Mouse (Mus musculus) lung, postnatal 0 days (tissue): Measurements from ENCODE around the gene Arhgef40. TPM values are rescaled to one million over a fixed set of nuclear protein-coding genes. Genes with fewer than 3 reads are reported as not detected.
A peak's percentile ranks its signal among the peaks of the same experiment; 100 is the strongest.

Experiments
- ATAC-seq: fragments of 200-750 bp; cut with Nextera tagmentation; 2 replicates; pipeline ENCODE4 v1.8.0; 2017; ENCODE audit warnings: moderate library complexity
- DNase-seq: peaks from one replicate; pipeline ENCODE4 v3.0.0-alpha.2; 2016; ENCODE audit warnings: low spot score
- H3K27ac ChIP-seq: fragments of 300-500 bp; sonication (generic); 2 replicates; pipeline ENCODE4 v1.5.1; 2014; ENCODE audit warnings: antibody characterized with exemption, mild to moderate bottlenecking, low read length, mixed read lengths
- H3K27me3 ChIP-seq: fragments of 300-500 bp; sonication (generic); replicated peaks from 2 replicates; pipeline ENCODE4 v1.6.1; 2014; ENCODE audit warnings: low read length, mixed read lengths; ENCODE audit not compliant: insufficient read depth
- H3K36me3 ChIP-seq: fragments of 300-500 bp; sonication (generic); 2 replicates; pipeline ENCODE4 v1.6.1; 2014; ENCODE audit warnings: low read length, mixed read lengths; ENCODE audit not compliant: insufficient read depth
- H3K4me1 ChIP-seq: fragments of 300-500 bp; sonication (generic); 2 replicates; pipeline ENCODE4 v1.6.1; 2014; ENCODE audit warnings: antibody characterized with exemption, low read depth, low read length, mixed read lengths; ENCODE audit not compliant: insufficient read depth
- H3K4me2 ChIP-seq: fragments of 300-500 bp; sonication (generic); replicated peaks from 2 replicates; pipeline ENCODE4 v1.6.1; 2014; ENCODE audit warnings: low read depth, mild to moderate bottlenecking, low read length, moderate library complexity, mixed read lengths
- H3K4me3 ChIP-seq: fragments of 300-500 bp; sonication (generic); 2 replicates; pipeline ENCODE4 v1.5.1; 2014; ENCODE audit warnings: low read depth, low read length
- H3K9ac ChIP-seq: fragments of 300-500 bp; sonication (generic); replicated peaks from 2 replicates; pipeline ENCODE4 v1.6.1; 2014; ENCODE audit warnings: low read depth, mild to moderate bottlenecking
- H3K9me3 ChIP-seq: fragments of 300-500 bp; sonication (generic); 2 replicates; pipeline ENCODE4 v1.6.1; 2016; ENCODE audit warnings: low read length, mixed read lengths
- CTCF ChIP-seq: IDR thresholded peaks from 2 replicates; pipeline ENCODE4 v1.5.1; 2016; ENCODE audit warnings: antibody characterized with exemption, mild to moderate bottlenecking
- EP300 ChIP-seq: IDR thresholded peaks from 2 replicates; pipeline ENCODE4 v1.6.1; 2016; ENCODE audit warnings: antibody characterized with exemption, mild to moderate bottlenecking, control low read depth
- WGBS: fragments of 180-500 bp; shearing (Covaris S2); extraction: QIAGEN DNeasy Blood & Tissue Kit; methylation state at CpG from one replicate; pipeline ENCODE4 v1.1.7; 2014; 5-methylcytosine and 5-hydroxymethylcytosine counted together
- polyA plus RNA-seq: library from polyadenylated mRNA; unstranded; fragments of >200 nt; fragmentation: Nextera tagmentation; extraction: Ambion mirVana; gene quantifications from 2 replicates; pipeline ENCODE4 v1.2.1, GENCODE M21; 2015

The Arhgef40 gene
- polyA plus RNA-seq, result 46.3 and 56.6 TPM in 2 replicates

DNA sequence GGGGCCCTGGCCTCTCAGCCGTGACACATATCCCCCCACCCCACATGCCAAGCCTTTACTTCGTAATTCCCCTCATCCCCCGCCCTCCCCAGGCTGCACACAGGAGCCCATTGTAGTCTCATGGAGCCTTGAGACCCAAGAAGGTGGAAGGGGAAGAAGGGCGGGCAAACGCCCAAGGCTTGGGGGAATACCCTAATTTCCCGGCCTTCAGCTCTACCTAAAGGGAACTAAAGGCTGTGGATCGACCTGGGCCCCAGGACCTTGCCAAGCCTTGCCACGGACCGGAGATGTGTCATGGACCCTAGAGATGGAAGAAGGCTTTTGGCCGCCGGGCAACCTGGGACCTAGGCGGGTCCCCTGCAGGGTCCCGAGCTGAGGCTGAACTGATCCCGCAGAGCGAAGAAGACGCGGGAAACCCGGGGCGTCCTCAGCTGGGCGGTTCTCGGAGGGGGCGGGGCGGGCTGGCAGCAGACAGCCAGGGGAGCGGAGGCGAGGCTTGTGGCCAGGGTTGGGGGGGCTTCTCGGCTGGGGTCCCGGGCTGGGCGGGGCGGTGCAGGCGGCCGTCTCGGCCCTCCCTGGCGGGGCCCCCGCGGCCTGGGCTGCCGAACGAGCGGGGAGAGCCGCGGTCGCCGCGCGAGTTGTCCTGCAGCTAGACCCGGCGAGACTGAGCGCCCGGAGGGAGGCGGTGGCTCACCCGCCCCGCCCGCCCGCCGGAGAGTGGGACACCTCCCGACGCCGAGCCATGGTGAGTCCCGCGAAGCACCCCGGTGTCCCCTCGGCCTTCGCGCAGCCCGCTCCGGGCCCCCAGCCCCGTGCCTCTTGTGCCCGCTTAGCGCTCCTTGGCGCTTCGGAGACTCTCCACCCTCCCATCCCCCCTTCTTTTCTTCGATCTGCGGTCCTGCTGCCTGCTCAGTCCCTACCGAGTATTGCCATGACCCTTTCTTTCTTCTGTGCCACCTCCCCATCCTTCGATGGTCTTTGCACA is at the start of gene Arhgef40:
Gene Arhgef40, plus strand, starts transcription at position 473 of the 985 bp plus-strand sequence.
- peak within 1 kb of the TSS; percentile 95 for H3K4me2 ChIP-seq
- DNase-seq, result peak; percentile 76
- no peaks in the 10 kb centered on the region for H3K27me3 ChIP-seq
- peak within 1 kb of the TSS; percentile 64 for H3K9ac ChIP-seq
- ATAC-seq, result peak; percentile 77
- under 1% methylated on average over 36 of the region's 74 CpGs for WGBS
- H3K4me1 ChIP-seq, result peaks cover 16% of the 10 kb centered on the region; the same call in 1 of the 2 replicates
- 0 out of 2 replicates have a peak, but pooled peaks cover 6% of the 10 kb centered on the region for H3K36me3 ChIP-seq
- TF ChIP-seq CTCF, result no peak
- no peak for TF ChIP-seq EP300
- H3K4me3 ChIP-seq, result peak within 1 kb of the TSS; percentile 64
- peak within 1 kb of the TSS; percentile 88 for H3K27ac ChIP-seq
- no peaks in the 10 kb centered on the region for H3K9me3 ChIP-seq

DNA sequence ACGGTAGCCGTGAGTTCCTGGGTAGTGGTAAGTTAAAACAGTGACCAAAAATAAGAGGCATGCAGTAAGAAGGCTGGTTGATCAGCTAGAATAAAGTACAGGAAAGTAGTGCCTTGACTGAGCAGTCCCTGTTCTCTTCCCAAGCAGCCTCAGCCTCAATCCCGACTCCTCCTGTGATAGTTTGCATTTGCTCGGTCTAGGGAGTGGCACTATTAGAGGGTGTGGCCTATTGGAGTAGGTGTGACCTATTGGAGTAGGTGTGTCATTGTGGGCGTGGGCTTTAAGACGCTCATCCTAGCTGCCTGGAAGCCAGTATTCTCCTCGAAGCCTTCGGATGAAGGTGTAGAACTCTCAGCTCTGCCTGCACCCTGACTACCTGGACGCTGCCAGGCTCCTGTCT is 45.5 kb upstream of the Arhgef40 start:
- WGBS, result 90% methylated on average over 9 of the region's 9 CpGs

DNA sequence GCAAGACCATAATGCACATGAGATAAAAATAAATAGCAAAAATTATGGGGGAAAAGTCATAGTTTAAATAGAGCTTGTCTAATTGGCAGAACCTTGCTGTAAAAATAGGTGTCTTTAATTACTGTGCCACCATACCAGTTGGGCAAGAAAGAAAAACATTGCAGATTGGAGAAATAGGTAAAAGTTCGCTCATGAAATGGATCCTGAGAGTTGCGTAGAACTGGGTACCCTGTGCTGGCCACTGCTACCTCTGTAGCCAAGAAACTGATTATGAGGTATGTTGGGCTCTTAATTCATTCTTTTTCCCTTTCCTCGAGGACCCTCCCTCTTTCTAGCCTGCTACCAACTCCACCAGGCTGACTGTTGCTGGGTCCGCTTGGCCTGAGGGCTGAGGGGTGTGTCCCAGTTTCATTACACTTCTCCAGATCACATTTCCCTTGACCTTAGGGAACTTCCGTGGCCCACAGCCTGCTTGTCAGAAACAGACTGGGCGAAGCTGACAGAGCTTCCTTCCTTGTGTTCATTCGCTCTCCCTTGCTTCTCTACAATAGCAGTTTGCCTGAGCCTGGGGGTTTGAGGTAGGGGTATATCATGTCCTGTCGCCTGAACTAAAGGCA is 43.5 kb upstream of the Arhgef40 start:
- Histone ChIP-seq H3K4me2 (no peak overlapping the region), H3K27ac (no peak overlapping the region)
- peak; percentile 42 for DNase-seq

More for the DNA sequence above, 45.5 kb upstream of the Arhgef40 start:
- Histone ChIP-seq H3K4me2 (no peak overlapping the region), H3K4me3 (no peak overlapping the region), H3K9me3 (no peaks in the 10 kb centered on the region), H3K27me3 (no peaks in the 10 kb centered on the region), H3K36me3 (no peaks in the 10 kb centered on the region), H3K4me1 (0 out of 2 replicates have a peak, but pooled peaks cover 2% of the 10 kb centered on the region), H3K9ac (no peak overlapping the region), H3K27ac (no peak overlapping the region)
- DNase-seq, result no peak
- no peak for TF ChIP-seq CTCF
- TF ChIP-seq EP300, result no peak
- no peak for ATAC-seq

DNA sequence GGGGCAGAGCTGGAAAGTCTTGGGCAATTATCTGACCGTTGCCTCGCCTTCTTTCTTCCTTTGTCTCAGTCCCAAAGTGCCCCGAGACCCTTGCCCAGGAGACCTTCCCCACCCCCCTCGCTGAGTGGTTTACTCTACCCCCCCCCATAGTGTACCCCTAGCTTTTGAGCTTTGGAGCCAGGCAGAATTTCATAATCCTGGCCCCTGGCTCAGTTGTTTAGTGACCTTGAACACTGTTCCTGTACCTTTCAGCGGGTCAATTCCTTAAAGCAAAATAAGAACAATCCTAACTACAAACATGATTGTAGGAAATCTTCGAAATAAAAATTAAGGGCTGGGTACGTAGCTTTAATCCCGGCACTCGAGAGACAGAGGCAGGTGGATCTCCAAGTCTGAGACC is 42.9 kb upstream of the Arhgef40 start:
- H3K4me1 ChIP-seq, result 0 out of 2 replicates have a peak, but pooled peaks cover 2% of the 10 kb centered on the region
- no peak overlapping the region for H3K4me2 ChIP-seq
- no peak for DNase-seq
- no peak for TF ChIP-seq EP300
- TF ChIP-seq CTCF, result no peak
- ATAC-seq, result no peak
- no peaks in the 10 kb centered on the region for H3K9me3 ChIP-seq
- WGBS, result 64% methylated on average over 9 of the region's 9 CpGs
- no peaks in the 10 kb centered on the region for H3K36me3 ChIP-seq
- no peak overlapping the region for H3K27ac ChIP-seq
- no peak overlapping the region for H3K4me3 ChIP-seq
- no peaks in the 10 kb centered on the region for H3K27me3 ChIP-seq
- no peak overlapping the region for H3K9ac ChIP-seq

More for the DNA sequence above, 43.5 kb upstream of the Arhgef40 start:
- Histone ChIP-seq H3K9ac (no peak overlapping the region), H3K4me1 (0 out of 2 replicates have a peak, but pooled peaks cover 2% of the 10 kb centered on the region), H3K27me3 (no peaks in the 10 kb centered on the region), H3K9me3 (no peaks in the 10 kb centered on the region), H3K4me3 (no peak overlapping the region), H3K36me3 (no peaks in the 10 kb centered on the region)
- no peak for TF ChIP-seq EP300
- TF ChIP-seq CTCF, result no peak
- WGBS, result 44% methylated on average over 8 of the region's 8 CpGs
- peak; percentile 49; the same call in 1 of the 2 replicates for ATAC-seq

DNA sequence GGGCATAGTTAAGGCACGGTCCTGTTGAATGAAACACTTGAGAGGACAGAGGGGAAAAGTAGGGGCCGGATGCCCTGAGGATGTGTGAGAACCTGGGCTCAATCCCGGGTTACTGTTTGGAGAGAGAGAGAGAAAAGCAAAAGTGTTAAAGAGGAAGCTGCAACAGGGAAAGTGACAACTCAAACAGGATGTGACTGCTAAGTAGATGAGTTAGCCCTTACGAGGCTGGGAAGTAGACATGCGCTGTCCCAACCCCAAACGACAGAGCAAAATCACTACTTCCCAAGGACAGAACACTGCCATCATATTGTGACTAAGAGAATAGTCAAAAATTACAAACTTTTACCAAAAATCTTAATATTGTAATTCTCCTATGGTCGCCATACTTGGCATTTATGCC is 42.3 kb upstream of the Arhgef40 start:
- Histone ChIP-seq H3K4me1 (0 out of 2 replicates have a peak, but pooled peaks cover 2% of the 10 kb centered on the region), H3K36me3 (no peaks in the 10 kb centered on the region), H3K27me3 (no peaks in the 10 kb centered on the region), H3K9ac (no peak overlapping the region), H3K4me2 (no peak overlapping the region), H3K9me3 (no peaks in the 10 kb centered on the region), H3K4me3 (no peak overlapping the region), H3K27ac (no peak overlapping the region)
- no peak for DNase-seq
- 39% methylated on average over 7 of the region's 7 CpGs for WGBS
- TF ChIP-seq CTCF, result no peak
- no peak for TF ChIP-seq EP300
- no peak for ATAC-seq

DNA sequence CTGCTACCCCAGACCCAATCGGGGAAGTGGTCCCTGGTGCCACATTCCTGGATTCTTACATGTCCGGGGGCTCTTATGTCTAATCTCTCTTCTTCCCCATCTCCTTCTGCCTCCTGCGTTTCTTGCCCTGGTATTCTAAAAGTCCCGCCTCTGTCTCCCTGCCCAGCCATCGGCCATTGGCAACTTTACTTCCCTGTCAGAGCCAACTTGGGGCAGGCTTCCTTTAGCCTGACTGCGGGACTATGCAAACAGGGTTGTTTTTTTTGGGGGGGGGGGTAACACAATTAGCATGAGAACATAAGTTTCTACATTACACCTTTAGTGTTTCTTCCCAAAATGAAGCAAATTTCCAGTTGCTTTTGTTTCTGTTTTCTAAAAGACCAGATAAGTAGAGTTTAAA is 41.2 kb upstream of the Arhgef40 start:
- TF ChIP-seq CTCF (no peak), EP300 (no peak)
- ATAC-seq, result no peak
- 67% methylated on average over 6 of the region's 6 CpGs for WGBS

More for the DNA sequence above, 41.2 kb upstream of the Arhgef40 start:
- H3K4me2 ChIP-seq, result no peak overlapping the region
- no peak overlapping the region for H3K4me3 ChIP-seq
- H3K4me1 ChIP-seq, result 0 out of 2 replicates have a peak, but pooled peaks cover 2% of the 10 kb centered on the region
- H3K27ac ChIP-seq, result no peak overlapping the region
- H3K9ac ChIP-seq, result no peak overlapping the region
- H3K27me3 ChIP-seq, result no peaks in the 10 kb centered on the region
- H3K9me3 ChIP-seq, result no peaks in the 10 kb centered on the region
- no peak for DNase-seq
- H3K36me3 ChIP-seq, result no peaks in the 10 kb centered on the region
